Mouse (Mus musculus) neural tube, embryonic 11.5 days (tissue): ENCODE results near the gene Sf3a3. TPM values are rescaled to one million over a fixed set of nuclear protein-coding genes. Genes with fewer than 3 reads are reported as not detected.

Source experiments
- ATAC-seq: fragments of 200-750 bp; cut with Nextera tagmentation; 2 replicates; pipeline ENCODE4 v1.8.0; 2017; ENCODE audit warnings: moderate number of reproducible peaks, mild to moderate bottlenecking, moderate TSS enrichment, moderate library complexity; ENCODE audit not compliant: insufficient read depth, low FRiP score, low TSS enrichment
- DNase-seq: peaks from one replicate; pipeline ENCODE4 v3.0.0-alpha.2; 2015; ENCODE audit warnings: low spot score
- H3K27ac ChIP-seq: fragments of 300-500 bp; sonication (generic); 2 replicates; pipeline ENCODE4 v1.5.1; 2014; ENCODE audit warnings: low read depth, mild to moderate bottlenecking, low read length
- H3K27me3 ChIP-seq: fragments of 300-500 bp; sonication (generic); 2 replicates; pipeline ENCODE4 v1.6.1; 2014; ENCODE audit warnings: mild to moderate bottlenecking, low read length, mixed read lengths; ENCODE audit not compliant: control insufficient read depth, insufficient read depth
- H3K36me3 ChIP-seq: fragments of 300-500 bp; sonication (generic); 2 replicates; pipeline ENCODE4 v1.6.1; 2014; ENCODE audit warnings: mild to moderate bottlenecking, low read length, moderate library complexity, mixed read lengths; ENCODE audit not compliant: control insufficient read depth, insufficient read depth
- H3K4me1 ChIP-seq: fragments of 300-500 bp; sonication (generic); 2 replicates; pipeline ENCODE4 v1.6.1; 2014; ENCODE audit warnings: low read length, mixed read lengths; ENCODE audit not compliant: control insufficient read depth, insufficient read depth
- H3K4me2 ChIP-seq: fragments of 300-500 bp; sonication (generic); 2 replicates; pipeline ENCODE4 v1.6.1; 2014; ENCODE audit warnings: low read depth, mild to moderate bottlenecking, moderate library complexity
- H3K4me3 ChIP-seq: fragments of 300-500 bp; sonication (generic); 2 replicates; pipeline ENCODE4 v1.5.1; 2014; ENCODE audit warnings: low read depth, low read length
- H3K9ac ChIP-seq: fragments of 300-500 bp; sonication (generic); 2 replicates; pipeline ENCODE4 v1.6.1; 2014; ENCODE audit warnings: mild to moderate bottlenecking, low read length
- H3K9me3 ChIP-seq: fragments of 300-500 bp; sonication (generic); 2 replicates; pipeline ENCODE4 v1.6.1; 2016; ENCODE audit warnings: low read length; ENCODE audit not compliant: control insufficient read depth
- WGBS: fragments of 180-500 bp; shearing (Covaris S2); extraction: QIAGEN DNeasy Blood & Tissue Kit; methylation state at CpG from one replicate; pipeline ENCODE4 v1.1.7; 2014; 5-methylcytosine and 5-hydroxymethylcytosine counted together
- polyA plus RNA-seq: library from polyadenylated mRNA; unstranded; fragments of >200 nt; fragmentation: Nextera tagmentation; extraction: Ambion mirVana; gene quantifications from 2 replicates; pipeline ENCODE4 v1.2.1, GENCODE M21; 2014

The Sf3a3 gene
- polyA plus RNA-seq, 1 experiment from 2014 or later, result 196 TPM

DNA sequence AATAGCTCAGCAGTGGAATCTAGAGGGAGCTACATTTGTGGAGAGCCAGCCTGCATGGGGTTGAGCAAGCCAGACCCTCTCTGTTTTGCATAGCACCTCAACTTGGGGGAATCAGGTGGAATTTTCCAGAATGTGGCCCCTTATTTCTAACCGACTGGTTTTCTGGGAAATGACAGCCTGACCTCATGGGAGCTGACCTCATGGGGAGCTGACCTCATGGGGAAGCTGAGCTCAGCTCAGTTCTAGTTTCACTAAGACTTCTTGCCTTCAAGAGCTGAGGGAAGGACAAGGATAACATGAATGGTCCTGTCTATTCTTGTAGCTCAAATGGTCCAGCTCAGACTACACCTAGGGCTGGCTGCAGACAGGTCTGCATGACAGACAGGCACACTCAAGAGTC is 24.2 kb downstream of the Sf3a3 start:
- no peak for DNase-seq
- no peak overlapping the region for H3K4me3 ChIP-seq
- H3K27ac ChIP-seq, result no peak overlapping the region
- H3K36me3 ChIP-seq, result no peaks in the 10 kb centered on the region
- no peaks in the 10 kb centered on the region for H3K9me3 ChIP-seq
- no peak overlapping the region for H3K9ac ChIP-seq
- no peaks in the 10 kb centered on the region for H3K27me3 ChIP-seq
- 63% methylated on average over 1 of the region's 1 CpGs for WGBS
- ATAC-seq, result no peak
- H3K4me2 ChIP-seq, result no peak overlapping the region
- peaks cover 5% of the 10 kb centered on the region; the same call in 1 of the 2 replicates for H3K4me1 ChIP-seq

DNA sequence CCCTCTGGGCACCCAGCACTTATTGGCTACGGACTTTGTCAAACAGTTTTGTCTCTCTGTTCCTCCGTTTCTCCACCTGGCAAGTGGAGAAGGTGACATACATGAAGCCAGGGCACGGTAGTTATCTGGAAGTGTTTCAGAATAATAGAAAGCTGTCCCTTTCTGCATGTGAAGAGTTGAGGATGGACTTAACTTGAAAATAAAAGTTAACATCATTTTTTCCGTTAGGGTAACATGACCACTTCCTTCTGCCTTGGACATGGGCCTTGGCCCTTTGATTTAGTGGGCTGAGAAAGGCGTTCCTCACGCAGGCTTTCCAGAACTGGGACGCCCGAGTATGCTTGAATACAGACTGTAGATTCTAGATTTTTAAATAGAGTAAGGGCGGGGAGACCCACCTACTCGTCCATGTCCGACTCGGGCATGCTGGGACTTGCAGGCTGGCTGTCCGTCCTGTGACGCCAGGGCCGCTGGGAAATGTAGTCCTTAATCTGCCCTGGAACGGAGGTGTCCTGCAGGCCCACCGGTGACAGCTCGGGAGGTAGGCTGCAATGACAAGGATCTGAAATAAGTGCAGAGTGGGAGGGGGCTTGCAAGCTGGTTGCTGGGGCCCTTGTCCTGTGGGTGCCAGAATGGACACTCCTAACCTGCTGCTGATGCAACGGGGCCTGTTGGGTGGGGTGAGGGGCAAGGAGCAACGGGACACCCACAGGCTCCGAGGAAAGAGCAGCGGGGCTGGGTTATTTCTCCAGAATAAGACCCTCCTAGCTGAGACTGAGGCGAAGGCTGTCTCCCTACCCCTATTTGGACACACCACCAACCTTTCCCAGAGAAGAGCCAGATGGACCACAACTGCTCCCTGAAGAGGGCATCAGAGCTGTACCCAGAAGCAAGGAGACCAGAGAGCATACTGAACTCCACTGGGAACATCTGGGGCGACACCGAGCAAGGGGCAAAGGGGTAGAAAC is 27.1 kb downstream of the Sf3a3 start, which contains the start of gene Inpp5b:
Inpp5b (plus strand) TSS at position 475 of the 968 bp plus-strand sequence.
- Histone ChIP-seq H3K4me3 (peak within 1 kb of the TSS; percentile 49), H3K36me3 (no peaks in the 10 kb centered on the region), H3K9me3 (no peaks in the 10 kb centered on the region), H3K9ac (peak within 1 kb of the TSS; percentile 65), H3K27me3 (no peaks in the 10 kb centered on the region), H3K4me1 (peaks cover 5% of the 10 kb centered on the region; the same call in 1 of the 2 replicates), H3K4me2 (peak within 1 kb of the TSS; percentile 69), H3K27ac (no peak within 1 kb of the TSS)
- DNase-seq (peak; percentile 80), ATAC-seq (peak; percentile 89)
- WGBS, result 16% methylated on average over 25 of the region's 25 CpGs

DNA sequence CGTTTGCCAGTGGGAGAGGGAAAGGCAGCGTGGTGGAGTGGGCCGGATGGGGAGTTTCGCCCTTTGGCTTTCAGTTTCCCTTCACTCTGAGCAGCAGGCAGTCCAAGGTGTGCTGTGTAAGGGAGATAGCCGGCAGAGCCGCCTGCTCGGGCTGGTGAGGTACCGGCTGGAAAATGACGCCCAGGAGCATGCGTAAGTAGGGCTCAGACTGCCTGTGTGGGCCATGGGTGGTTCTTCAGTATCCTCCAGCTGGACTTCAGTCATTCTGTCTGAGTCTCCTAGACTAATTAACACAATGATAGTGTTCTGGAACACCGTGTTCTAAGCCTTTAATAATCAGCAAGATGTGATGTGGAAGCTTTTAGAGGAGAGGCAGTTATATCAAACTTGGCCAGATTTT is 28.3 kb downstream of the Sf3a3 start:
- Histone ChIP-seq H3K4me1 (peaks cover 5% of the 10 kb centered on the region; the same call in 1 of the 2 replicates), H3K9ac (no peak overlapping the region), H3K27ac (no peak overlapping the region), H3K4me2 (no peak overlapping the region), H3K27me3 (no peaks in the 10 kb centered on the region), H3K4me3 (no peak overlapping the region), H3K9me3 (no peaks in the 10 kb centered on the region), H3K36me3 (no peaks in the 10 kb centered on the region)
- DNase-seq, result no peak
- 89% methylated on average over 11 of the region's 11 CpGs for WGBS
- ATAC-seq, result no peak

DNA sequence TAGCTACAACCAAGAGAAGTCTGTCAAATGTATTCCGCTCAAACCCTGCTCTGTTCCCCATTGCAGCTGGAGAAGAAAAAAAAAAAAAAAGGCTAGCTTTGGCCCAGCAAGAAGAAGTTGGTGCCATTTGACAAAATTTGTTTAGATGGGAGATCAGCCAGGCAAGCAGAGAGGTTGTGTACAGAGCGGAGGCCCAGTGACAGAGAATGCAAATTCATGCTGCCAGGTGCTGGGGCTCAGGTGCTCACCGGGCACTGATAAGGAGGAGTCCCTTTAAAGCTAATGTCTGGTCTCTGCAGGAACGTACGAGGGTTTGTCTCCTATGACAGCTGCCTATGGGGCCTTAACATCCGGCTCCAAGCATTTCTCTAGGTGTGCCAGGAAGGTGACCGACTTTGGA is 32.0 kb downstream of the Sf3a3 start:
- H3K36me3 ChIP-seq, result no peaks in the 10 kb centered on the region
- 84% methylated on average over 7 of the region's 7 CpGs for WGBS
- peaks cover 8% of the 10 kb centered on the region; the same call in 1 of the 2 replicates for H3K4me1 ChIP-seq
- H3K27me3 ChIP-seq, result no peaks in the 10 kb centered on the region
- H3K9me3 ChIP-seq, result no peaks in the 10 kb centered on the region
- H3K4me3 ChIP-seq, result no peak overlapping the region
- no peak for ATAC-seq
- no peak overlapping the region for H3K9ac ChIP-seq
- H3K27ac ChIP-seq, result no peak overlapping the region
- no peak for DNase-seq
- H3K4me2 ChIP-seq, result no peak overlapping the region

DNA sequence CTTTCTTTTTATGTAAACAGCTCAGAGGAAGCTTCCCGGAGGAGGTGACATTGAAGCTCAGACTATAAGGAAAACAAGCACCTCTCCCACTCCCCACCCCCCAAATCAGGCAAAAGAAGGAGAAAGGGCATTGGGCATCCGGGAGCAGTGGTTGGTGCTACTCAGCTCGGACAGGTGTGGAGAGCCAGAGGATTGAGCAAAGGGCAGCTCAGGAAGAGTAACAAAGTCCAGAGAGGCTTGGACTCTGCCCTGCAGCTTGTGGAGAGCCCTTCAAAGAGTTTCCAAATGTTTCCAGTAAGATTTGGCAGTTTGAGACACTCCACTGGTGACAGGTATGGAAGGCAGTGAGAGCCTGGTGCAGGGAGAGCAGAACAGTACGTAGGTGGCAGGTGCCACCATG is 33.3 kb downstream of the Sf3a3 start:
- no peak overlapping the region for H3K4me2 ChIP-seq
- ATAC-seq, result no peak
- H3K36me3 ChIP-seq, result no peaks in the 10 kb centered on the region
- no peak overlapping the region for H3K4me3 ChIP-seq
- H3K27me3 ChIP-seq, result no peaks in the 10 kb centered on the region
- H3K9me3 ChIP-seq, result no peaks in the 10 kb centered on the region
- peaks cover 10% of the 10 kb centered on the region for H3K4me1 ChIP-seq
- no peak for DNase-seq
- H3K27ac ChIP-seq, result no peak overlapping the region
- no peak overlapping the region for H3K9ac ChIP-seq
- 58% methylated on average over 4 of the region's 4 CpGs for WGBS

DNA sequence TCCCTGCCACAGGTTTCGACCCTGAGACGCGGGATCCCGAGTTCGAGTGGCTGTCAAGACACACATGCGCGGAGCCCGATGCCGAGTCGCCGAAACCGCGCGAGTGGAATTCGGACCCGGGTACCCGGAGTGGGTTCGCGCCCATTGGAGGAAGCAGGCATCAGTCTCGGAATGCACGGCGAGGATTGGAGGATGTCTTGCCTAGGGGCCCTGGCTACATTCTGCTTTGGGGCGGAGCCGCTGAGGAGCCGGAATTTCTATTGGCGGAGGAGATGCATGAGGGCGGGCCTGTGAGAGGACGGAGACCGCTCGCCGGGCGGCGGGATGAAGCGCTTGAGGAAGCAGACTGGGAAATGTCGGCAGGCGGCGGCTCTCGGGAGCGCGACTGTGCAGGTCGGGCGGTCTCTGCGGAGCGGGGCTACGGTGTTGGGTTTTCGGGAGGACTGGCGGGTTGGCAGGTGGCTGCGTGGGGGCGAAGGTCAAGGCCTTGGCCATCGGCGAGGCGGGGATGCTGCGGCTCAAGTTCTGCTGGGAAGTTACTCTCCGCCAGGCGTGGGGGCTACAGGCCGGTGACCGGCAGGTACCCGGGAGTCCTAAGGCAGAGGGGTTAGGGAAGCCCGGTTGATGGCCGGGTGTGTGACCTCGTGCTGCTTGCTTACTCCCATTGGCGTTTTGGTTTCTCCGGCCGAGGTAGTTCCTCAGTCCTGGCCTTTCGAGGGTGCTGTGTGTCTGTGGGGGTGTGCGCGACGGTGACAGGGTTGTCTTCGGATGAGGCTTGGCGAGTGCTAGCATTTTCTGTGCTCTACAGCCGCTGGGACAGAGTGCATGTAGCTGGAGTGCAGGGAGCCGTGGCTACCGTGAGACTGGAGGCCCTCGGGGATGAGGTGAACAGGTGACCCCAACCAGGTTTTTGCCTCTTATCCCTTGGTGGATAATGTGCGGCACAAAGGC is 37.0 kb downstream of the Sf3a3 start:
- Histone ChIP-seq H3K9me3 (no peaks in the 10 kb centered on the region), H3K9ac (peak overlapping the region; percentile 67), H3K4me3 (peak overlapping the region; percentile 70), H3K36me3 (no peaks in the 10 kb centered on the region), H3K4me1 (peaks cover 10% of the 10 kb centered on the region), H3K27me3 (no peaks in the 10 kb centered on the region), H3K4me2 (peak overlapping the region; percentile 97), H3K27ac (no peak overlapping the region)
- peak; percentile 100 for ATAC-seq
- WGBS, result under 1% methylated on average over 75 of the region's 75 CpGs
- DNase-seq, result peak; percentile 96

DNA sequence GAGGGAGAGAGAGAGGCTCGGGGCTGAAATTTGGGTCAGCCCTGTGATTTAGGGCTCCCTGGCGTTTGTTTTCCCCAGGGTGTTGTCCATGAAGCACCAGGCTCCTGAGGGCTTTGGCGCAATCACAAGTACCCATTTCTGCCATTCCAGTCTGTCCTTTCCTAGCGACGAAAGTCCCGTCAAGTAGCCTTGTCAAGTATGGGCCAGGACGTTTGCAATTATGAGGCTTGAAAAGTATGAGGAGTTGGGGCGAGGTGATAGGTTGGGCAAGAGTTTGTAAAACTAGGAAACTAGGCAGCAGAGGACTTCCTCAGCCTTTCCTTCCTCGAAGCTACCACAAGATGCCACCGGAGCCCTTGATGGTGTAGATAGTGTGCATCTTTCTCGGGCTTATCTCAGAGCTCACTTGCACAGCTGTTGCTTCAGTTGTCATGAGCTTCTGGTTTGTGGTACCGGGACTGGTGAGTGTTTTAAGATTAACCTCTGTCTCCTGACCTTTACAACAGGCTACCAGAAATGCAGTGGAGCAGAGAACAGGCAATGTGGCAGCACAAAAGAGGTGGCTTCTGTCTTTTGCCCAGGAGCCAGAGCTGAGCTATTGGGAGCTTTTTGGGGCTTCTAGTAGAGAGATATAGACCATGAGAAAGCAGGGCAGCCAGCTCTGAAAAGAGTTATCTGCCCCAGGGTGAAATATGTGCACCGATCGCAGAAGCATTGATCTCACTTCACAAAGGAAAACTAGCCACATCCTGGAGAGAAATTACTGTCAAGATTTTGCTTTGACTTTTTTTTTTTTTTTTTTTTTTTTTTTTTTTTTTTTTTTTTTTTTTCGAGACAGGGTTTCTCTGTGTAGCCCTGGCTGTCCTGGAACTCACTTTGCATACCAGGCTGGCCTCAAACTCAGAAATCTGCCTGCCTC is 38.0 kb downstream of the Sf3a3 start:
- no peak for ATAC-seq
- DNase-seq, result no peak
- Histone ChIP-seq H3K27ac (no peak overlapping the region), H3K9me3 (no peaks in the 10 kb centered on the region), H3K4me3 (peak overlapping the region; percentile 70), H3K4me1 (peaks cover 10% of the 10 kb centered on the region), H3K27me3 (no peaks in the 10 kb centered on the region), H3K9ac (no peak overlapping the region; the same call in 1 of the 2 replicates), H3K36me3 (no peaks in the 10 kb centered on the region), H3K4me2 (peak overlapping the region; percentile 97)
- 19% methylated on average over 14 of the region's 15 CpGs for WGBS

DNA sequence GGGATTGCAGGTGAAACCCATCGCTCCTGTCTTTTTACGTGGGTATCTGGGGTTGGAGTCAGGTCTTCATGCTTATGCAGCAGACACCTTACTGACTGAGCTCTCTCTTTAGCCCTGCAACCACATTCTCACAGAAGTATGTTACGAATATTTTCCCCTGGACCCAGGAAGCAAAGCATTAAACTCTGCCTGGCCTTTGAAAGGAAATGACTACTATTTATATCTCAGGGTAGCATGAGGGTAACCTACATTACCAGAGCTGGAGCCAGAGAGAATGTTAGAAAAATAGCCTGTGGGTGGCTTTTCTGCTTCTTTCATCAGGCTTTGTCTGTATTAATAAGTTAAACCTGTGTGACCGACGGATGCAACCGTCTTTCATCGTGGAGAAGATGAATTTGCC is 41.0 kb downstream of the Sf3a3 start:
- ATAC-seq, result no peak
- DNase-seq, result no peak
- no peak overlapping the region for H3K9ac ChIP-seq

More for the DNA sequence above, 41.0 kb downstream of the Sf3a3 start:
- 83% methylated on average over 7 of the region's 7 CpGs for WGBS
- H3K36me3 ChIP-seq, result no peaks in the 10 kb centered on the region
- H3K4me2 ChIP-seq, result no peak overlapping the region
- peaks cover 10% of the 10 kb centered on the region for H3K4me1 ChIP-seq
- no peaks in the 10 kb centered on the region for H3K27me3 ChIP-seq
- H3K27ac ChIP-seq, result no peak overlapping the region
- H3K9me3 ChIP-seq, result no peaks in the 10 kb centered on the region
- H3K4me3 ChIP-seq, result no peak overlapping the region
